Mouse (Mus musculus) left cerebral cortex, postnatal 25 days (tissue): ENCODE measurements at regions not wholly inside any gene's neighbourhood (a gene's known extent, or its start where the extent isn't known, plus 50 kb on each side); places are given as distances from the start of the nearest gene placed in this dataset.

Source experiments
- DNase-seq, 2 experiments: peaks; one replicate each; pipeline ENCODE4 v3.0.0; 2022; ENCODE audit warnings: low spot score in 2 of 2, mixed read lengths in 1 of 2
- intact Hi-C: fragments of 180-260 bp; cut with DNase I; formaldehyde crosslinking; loops from one replicate; pipeline ENCODE4 v1.15.1; 2025

- DNase-seq: no peak
- intact Hi-C loops: no loop called here
Measured at GRCm38 (mm10) chr15:5355332-5355731, 111.3 kb upstream of the Ptger4 start.

GRCm38 (mm10) chr15:5354328-5354727, 110.3 kb upstream of the Ptger4 start:
- DNase-seq: no peak
- intact Hi-C loops: no loop called here

- intact Hi-C loops: no loop called here
- no peak for DNase-seq
Measured at GRCm38 (mm10) chr15:5348881-5349280, 104.9 kb upstream of the Ptger4 start.

GRCm38 (mm10) chr15:5347674-5348073, 103.7 kb upstream of the Ptger4 start:
- intact Hi-C loops: no loop called here
- DNase-seq: no peak

GRCm38 (mm10) chr15:5346955-5347354, 103.0 kb upstream of the Ptger4 start:
- no peak for DNase-seq
- intact Hi-C loops: no loop called here

GRCm38 (mm10) chr15:5343794-5344193, 99.8 kb upstream of the Ptger4 start:
- intact Hi-C loops: no loop called here
- DNase-seq: peak; percentile 3 to 8

GRCm38 (mm10) chr15:5335528-5336268, 91.7 kb upstream of the Ptger4 start:
- intact Hi-C loops: no loop called here
- no peak for DNase-seq

GRCm38 (mm10) chr15:5326996-5327395, 83.0 kb upstream of the Ptger4 start:
- intact Hi-C loops: no loop called here
- DNase-seq: no peak

- no peak for DNase-seq
Measured at GRCm38 (mm10) chr15:5321691-5322090, 77.7 kb upstream of the Ptger4 start.

GRCm38 (mm10) chr15:5312231-5312630, 68.2 kb upstream of the Ptger4 start:
- intact Hi-C loops: no loop called here
- no peak for DNase-seq

More at GRCm38 (mm10) chr15:5321691-5322090, 77.7 kb upstream of the Ptger4 start:
- intact Hi-C loops: no loop called here

- intact Hi-C loops: no loop called here
- no peak for DNase-seq
Measured at GRCm38 (mm10) chr15:5310035-5310434, 66.0 kb upstream of the Ptger4 start.

- DNase-seq: no peak
- intact Hi-C loops: no loop called here
Measured at GRCm38 (mm10) chr15:5302403-5302802, 58.4 kb upstream of the Ptger4 start.

GRCm38 (mm10) chr15:5299807-5300206, 55.8 kb upstream of the Ptger4 start:
- no peak for DNase-seq
- intact Hi-C loops: no loop called here

- DNase-seq: no peak
- intact Hi-C loops: no loop called here
Measured at GRCm38 (mm10) chr15:5296949-5297348, 53.0 kb upstream of the Ptger4 start.
